8 mouse cellular contexts compared by ENCODE assay signal in genomic region chr11:77078273-77079134, GRCm38 (mm10). TPM values are rescaled to one million over a fixed set of nuclear protein-coding genes. Genes with fewer than 3 reads are reported as not detected.
DNase-seq lines count a peak whose midpoint lies in the region; ATAC-seq and TF ChIP-seq lines count a peak whose summit lies in the region.

TSS of gene Nsrp1 (minus strand) at chr11:77078435.

- TF ChIP-seq CTCF in layer of hippocampus, adult 2 months (conservative IDR thresholded peaks at IDR 0.05), result no peak
- TF ChIP-seq CTCF in lung, embryonic 14.5 days (IDR thresholded peaks at IDR 0.05; ENCODE audit: low read depth), result no peak
- TF ChIP-seq CTCF in olfactory bulb, adult 2 months (IDR thresholded peaks at IDR 0.05; ENCODE audit: insufficient read depth, low read depth, low read length), result no peak
- no peak for TF ChIP-seq CTCF in thymus, adult 2 months (IDR thresholded peaks at IDR 0.05; ENCODE audit: borderline replicate concordance, control insufficient read depth, extremely low read depth, insufficient read depth, low read length, poor library complexity)

- no peaks in the 10 kb centered on the region; a peak in 1 of 4 replicates for H3K4me1 ChIP-seq in ES-E14 (ENCODE audit: control insufficient read depth in 2 of 2, insufficient read depth in 2 of 2, low read length in 2 of 2, poor library complexity in 1 of 2)
- H3K4me1 ChIP-seq in forebrain, embryonic 15.5 days, result peaks cover 13% of the 10 kb centered on the region
- H3K4me1 ChIP-seq in lung, embryonic 14.5 days (ENCODE audit: insufficient read depth), result no peaks in the 10 kb centered on the region
- H3K4me1 ChIP-seq in olfactory bulb, adult 2 months (ENCODE audit: control insufficient read depth, insufficient read depth, low read length), result no peaks in the 10 kb centered on the region
- H3K4me1 ChIP-seq in thymus, adult 2 months (replicated peaks; ENCODE audit: control insufficient read depth, insufficient read depth, low read length), result peaks cover 4% of the 10 kb centered on the region

- peak within 1 kb of the TSS; percentile 92 to 100 for H3K4me3 ChIP-seq in ES-E14 (ENCODE audit: insufficient read depth in 1 of 2, low read depth in 1 of 2, low read length in 2 of 2, poor library complexity in 1 of 2, severe bottlenecking in 1 of 2)
- H3K4me3 ChIP-seq in forebrain, embryonic 15.5 days, result peak within 1 kb of the TSS; percentile 87
- H3K4me3 ChIP-seq in layer of hippocampus, adult 2 months, result peak within 1 kb of the TSS; percentile 91
- peak within 1 kb of the TSS; percentile 73 for H3K4me3 ChIP-seq in lung, embryonic 14.5 days (ENCODE audit: low read depth, low read length)
- peak within 1 kb of the TSS; percentile 82 for H3K4me3 ChIP-seq in olfactory bulb, adult 2 months (ENCODE audit: insufficient read depth, low read depth, low read length)
- peak within 1 kb of the TSS; percentile 94 for H3K4me3 ChIP-seq in thymus, adult 2 months (ENCODE audit: control insufficient read depth, insufficient read depth, low read length)

- H3K36me3 ChIP-seq in ES-E14 (ENCODE audit: control insufficient read depth, insufficient read depth, low read length, poor library complexity, severe bottlenecking), result peaks cover 9% of the 10 kb centered on the region; the same call in 1 of the 2 replicates
- H3K36me3 ChIP-seq in forebrain, embryonic 15.5 days, result peaks cover 20% of the 10 kb centered on the region
- H3K36me3 ChIP-seq in lung, embryonic 14.5 days (ENCODE audit: insufficient read depth), result peaks cover 27% of the 10 kb centered on the region
- peaks cover 11% of the 10 kb centered on the region; the same call in 1 of the 2 replicates for H3K36me3 ChIP-seq in thymus, adult 2 months (ENCODE audit: control insufficient read depth, insufficient read depth, low read length)

- 3% methylated on average over 48 of the region's 48 CpGs for WGBS in forebrain, embryonic 15.5 days
- 3% methylated on average over 48 of the region's 48 CpGs for WGBS in lung, embryonic 14.5 days
- 3% methylated on average over 48 of the region's 48 CpGs for WGBS in olfactory bulb, adult 2 months
- WGBS in thymus, adult 2 months, result 5% methylated on average over 48 of the region's 48 CpGs

- peak; percentile 79 for DNase-seq in ES-E14 (ENCODE audit: low read depth, low spot score)
- DNase-seq in cerebellum, adult 11-12 months, result peak; percentile 90
- peak; percentile 90 to 92 for DNase-seq in heart, postnatal 36 days
- peak; percentile 93 to 94 for DNase-seq in layer of hippocampus, adult 2 months (ENCODE audit: low spot score in 2 of 2)
- peak; percentile 98 for DNase-seq in lung, embryonic 14.5 days
- peak; percentile 88 for DNase-seq in thymus, adult 2 months

- H3K4me2 ChIP-seq in forebrain, embryonic 15.5 days (replicated peaks), result peak within 1 kb of the TSS; percentile 94
- H3K4me2 ChIP-seq in lung, embryonic 14.5 days, result peak within 1 kb of the TSS; percentile 87

- peak within 1 kb of the TSS; percentile 94 for H3K9ac ChIP-seq in ES-E14 (ENCODE audit: insufficient read depth, low read depth, low read length, poor library complexity, severe bottlenecking)
- peak within 1 kb of the TSS; percentile 64 for H3K9ac ChIP-seq in forebrain, embryonic 15.5 days (replicated peaks)
- H3K9ac ChIP-seq in lung, embryonic 14.5 days, result peak within 1 kb of the TSS; percentile 80

- in situ Hi-C loops in ES-E14 (cut with MboI; ENCODE audit: low sequenced_read_pairs in 2 of 2, unreplicated experiment in 2 of 2), result no loop called here

- H3K27me3 ChIP-seq in forebrain, embryonic 15.5 days, result peaks cover 13% of the 10 kb centered on the region
- H3K27me3 ChIP-seq in lung, embryonic 14.5 days (ENCODE audit: insufficient read depth, low read length), result no peaks in the 10 kb centered on the region
- H3K27me3 ChIP-seq in thymus, adult 2 months (ENCODE audit: control insufficient read depth, insufficient read depth, low read length), result no peaks in the 10 kb centered on the region

- H3K27ac ChIP-seq in ES-E14 (ENCODE audit: insufficient read depth, low read depth, low read length, poor library complexity, severe bottlenecking), result peak within 1 kb of the TSS; percentile 78
- peak within 1 kb of the TSS; percentile 88 for H3K27ac ChIP-seq in forebrain, embryonic 15.5 days (replicated peaks)
- peak within 1 kb of the TSS; percentile 92 for H3K27ac ChIP-seq in layer of hippocampus, adult 2 months
- H3K27ac ChIP-seq in lung, embryonic 14.5 days (ENCODE audit: low read depth), result peak within 1 kb of the TSS; percentile 89
- peak within 1 kb of the TSS; percentile 87 for H3K27ac ChIP-seq in olfactory bulb, adult 2 months (ENCODE audit: insufficient read depth, low read depth, low read length)
- H3K27ac ChIP-seq in thymus, adult 2 months (ENCODE audit: control insufficient read depth, insufficient read depth, low read length), result peak within 1 kb of the TSS; percentile 43; the same call in 1 of the 2 replicates

- peak; percentile 100 for ATAC-seq in forebrain, embryonic 15.5 days (replicated peaks)
- peak; percentile 99 for ATAC-seq in lung, embryonic 14.5 days (ENCODE audit: insufficient read depth)

- peak; percentile 80 for TF ChIP-seq POLR2A in olfactory bulb, adult 2 months (IDR thresholded peaks at IDR 0.05; ENCODE audit: insufficient read depth, low read depth, low read length)
- peak; percentile 90; the same call in 1 of the 2 replicates for TF ChIP-seq POLR2A in thymus, adult 2 months (IDR thresholded peaks at IDR 0.05; ENCODE audit: control insufficient read depth, extremely low read depth, insufficient read depth, low read length, poor library complexity)

- intact Hi-C loops in heart, postnatal 36 days (cut with DNase I), result loop anchor here (10.0 kb wide), 1 partner anchor 294 kb away; no protein-coding TSS in a partner anchor

- no peaks in the 10 kb centered on the region for H3K9me3 ChIP-seq in ES-E14 (ENCODE audit: control insufficient read depth, insufficient read depth, low read depth, low read length)
- no peaks in the 10 kb centered on the region for H3K9me3 ChIP-seq in forebrain, embryonic 15.5 days
- no peaks in the 10 kb centered on the region for H3K9me3 ChIP-seq in lung, embryonic 14.5 days (ENCODE audit: low read depth, low read length)

TF ChIP-seq in ES-E14, 5 proteins besides CTCF, POLR2A, EP300 and RAD21:
- TF ChIP-seq MAFK (IDR thresholded peaks at IDR 0.05; ENCODE audit: insufficient read depth, low read depth, low read length), result no peak
- peak; percentile 68; the same call in 1 of the 2 replicates for TF ChIP-seq HCFC1 (IDR thresholded peaks at IDR 0.05; ENCODE audit: borderline replicate concordance, insufficient read depth, low read length)

RNA-seq across cellular contexts. Expression of gene Nsrp1, which starts in this region (rescaled TPM):
- 12.1 and 13.3 TPM in 2 replicates for total RNA-seq in ES-E14 (2012; rRNA removed)
- polyA plus RNA-seq in forebrain, embryonic 15.5 days (2015; fragmentation: Nextera tagmentation; extraction: Ambion mirVana), result 65.0 and 70.8 TPM in 2 replicates
- 1 to 10 TPM; 7.0 to 9.0 TPM for total RNA-seq in heart, postnatal 36 days (2021)
- 10 to 100 TPM; 18.1 to 20.1 TPM for total RNA-seq in layer of hippocampus, adult 2 months (2021)
- 58.2 and 65.8 TPM in 2 replicates for polyA plus RNA-seq in lung, embryonic 14.5 days (2014; fragmentation: Nextera tagmentation; extraction: Ambion mirVana)
- not detected in 2 replicates for polyA plus RNA-seq in olfactory bulb, adult 2 months (2012; ENCODE audit: insufficient read depth, insufficient read length, low replicate concordance, missing spikeins)
- 1.3 and 1.7 TPM in 2 replicates for polyA plus RNA-seq in thymus, adult 2 months (2012; rRNA removed)

Comparison
In these comparisons a context has a peak if more than half of its experiments do, and no peak if none do; other contexts are left out.
1. Peak in every context shown above with its lines: DNase-seq, ATAC-seq, H3K4me3 ChIP-seq and H3K27ac ChIP-seq.